Mouse (Mus musculus) Muller cell, postnatal 12 days (primary cell): ENCODE measurements around the gene Olfr1458.

ENCODE experiments used
- DNase-seq: peaks from one replicate; pipeline ENCODE4 v3.0.0-alpha.2; 2015; ENCODE audit errors: inconsistent ontology term

Gene Olfr1458

DNA sequence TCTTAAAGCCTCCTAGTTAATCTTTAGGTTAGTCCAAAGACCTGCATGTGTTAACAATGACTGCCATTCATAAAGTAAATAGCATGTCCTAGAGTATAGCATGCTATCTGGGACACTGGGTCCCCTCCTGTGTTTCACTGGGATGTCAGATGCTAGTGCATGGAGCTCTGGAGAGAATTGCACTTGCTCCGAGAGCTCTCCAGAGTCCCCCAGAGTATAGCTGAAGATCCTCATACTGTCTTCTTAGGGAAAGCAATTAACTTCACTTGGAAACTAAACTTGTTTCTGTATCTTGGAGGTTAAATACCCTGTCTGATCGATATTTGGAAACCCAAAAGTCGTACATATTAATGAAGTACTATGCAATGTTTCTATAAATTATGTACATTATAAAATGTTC is at the start of gene Olfr1458:
TSS of gene Olfr1458 (minus strand) at position 101 of the 400 bp plus-strand sequence.
- DNase-seq, result no peak

DNA sequence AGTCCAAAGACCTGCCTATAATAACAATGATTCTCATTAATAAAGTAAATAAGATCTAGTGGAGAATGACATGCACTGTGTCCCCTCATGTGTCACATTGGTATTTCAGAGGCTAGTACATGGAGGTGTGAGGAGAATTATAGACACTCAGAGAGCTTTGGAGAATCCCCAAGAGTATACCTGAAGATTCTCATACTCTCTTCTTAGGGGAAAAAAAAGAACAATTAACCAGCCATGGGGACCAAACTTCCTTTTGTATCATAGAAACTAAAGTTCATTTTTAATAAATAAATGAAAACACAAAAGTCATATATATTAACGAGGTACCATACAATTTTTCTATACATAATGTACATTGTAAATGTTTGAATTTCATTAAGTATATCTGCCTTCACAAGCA is 42.9 kb upstream of the Olfr1458 start, which contains the start of gene Olfr1459:
TSS of gene Olfr1459 (minus strand) at position 101 of the 400 bp plus-strand sequence.
- DNase-seq, result no peak

DNA sequence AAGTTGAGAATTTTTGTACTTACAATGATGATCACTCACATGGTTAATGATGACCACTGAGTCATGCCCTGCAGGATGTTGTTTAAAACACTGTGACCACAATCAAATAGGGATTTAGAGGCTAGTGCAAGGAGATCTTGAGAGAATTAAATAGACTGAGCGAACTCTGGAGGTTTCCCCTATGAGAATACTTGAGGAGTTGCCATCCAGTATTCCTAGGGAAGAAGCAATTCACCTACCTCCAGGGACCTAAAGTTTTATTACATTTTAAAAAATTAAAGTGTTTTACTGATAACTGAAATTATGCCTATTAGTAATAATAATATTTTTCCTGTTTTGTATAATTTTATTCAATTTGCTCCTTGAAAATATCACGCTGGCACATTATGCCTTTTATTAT is 8.8 kb downstream of the Olfr1458 start, which contains the start of gene Olfr1457:
TSS of gene Olfr1457 (minus strand) at position 101 of the 400 bp plus-strand sequence.
- DNase-seq, result no peak

DNA sequence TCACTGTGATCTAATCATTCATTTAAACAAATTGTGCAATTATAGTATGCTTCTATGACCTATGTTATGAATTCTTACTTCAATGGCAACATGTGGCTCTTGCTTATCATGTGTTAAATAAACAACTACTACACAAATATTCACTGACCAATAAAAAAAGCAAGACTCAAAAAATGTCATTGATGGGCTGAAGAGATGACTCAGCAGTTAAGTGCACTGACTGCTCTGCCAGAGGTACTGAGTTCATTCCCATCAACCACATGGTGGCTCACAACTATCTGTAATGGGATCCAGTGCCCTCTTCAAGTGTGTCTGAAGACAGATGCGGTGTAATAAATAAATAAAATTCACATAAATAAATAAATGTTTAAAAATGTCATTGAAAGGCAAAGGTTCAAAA is 12.7 kb downstream of the Olfr1458 start:
- DNase-seq, result no peak

- no peak for DNase-seq
Measured at GRCm38 (mm10) chr19:13060310-13060709, 46.3 kb downstream of the Olfr1458 start, which contains the start of gene Olfr1454. Gene Olfr1454 (plus strand): TSS chr19:13060610.
